Comparison of ENCODE assay signal across 14 mouse cellular contexts in genomic region chr4:102557508-102558220, GRCm38 (mm10).
DNase-seq lines count a peak whose midpoint lies in the region; ATAC-seq and TF ChIP-seq lines count a peak whose summit lies in the region.
"Had no signal": no experiment of that assay in that cellular context is flagged by ENCODE, and none has a peak within 500 bp of the region (broad histone marks: within the 10 kb centered on the region; RNA-seq: fewer than 3 reads in every experiment).

No protein-coding gene starts in this region.

- no peak overlapping the region for H3K27ac ChIP-seq in heart, embryonic 12.5 days (ENCODE audit: poor library complexity, severe bottlenecking)
- H3K27ac ChIP-seq in heart, embryonic 11.5 days (ENCODE audit: low read depth, low read length): 0 out of 2 replicates have a peak overlapping the region, but pooled peaks have one; percentile 36
- no peak overlapping the region for H3K27ac ChIP-seq in forebrain, postnatal 0 days (ENCODE audit: low read depth, low read length)
- H3K27ac ChIP-seq: liver, embryonic 15.5 days had no signal

- TF ChIP-seq CTCF in forebrain, postnatal 0 days (IDR thresholded peaks at IDR 0.05; ENCODE audit: low read depth): no peak

- ATAC-seq in heart, embryonic 12.5 days (ENCODE audit: insufficient number of reproducible peaks, low FRiP score): no peak
- ATAC-seq in CD4-positive, CD25-positive, alpha-beta regulatory T cell, adult 4 months: peak; percentile 53
- ATAC-seq in heart, embryonic 11.5 days (replicated peaks; ENCODE audit: insufficient number of reproducible peaks, low FRiP score, low TSS enrichment): no peak
- ATAC-seq in megakaryocyte progenitor cell, adult 5-6 weeks (replicated peaks; ENCODE audit: poor library complexity): peak; percentile 81
- no peak for ATAC-seq in forebrain, postnatal 0 days
- ATAC-seq: Patski had no signal

- no peaks in the 10 kb centered on the region for H3K27me3 ChIP-seq in heart, embryonic 12.5 days (replicated peaks)
- no peaks in the 10 kb centered on the region for H3K27me3 ChIP-seq in heart, embryonic 11.5 days (ENCODE audit: control insufficient read depth, insufficient read depth, low read length)
- no peaks in the 10 kb centered on the region for H3K27me3 ChIP-seq in forebrain, postnatal 0 days (ENCODE audit: insufficient read depth, low read length)
- H3K27me3 ChIP-seq: liver, embryonic 15.5 days; Patski had no signal

- H3K9ac ChIP-seq in heart, embryonic 12.5 days: no peak overlapping the region
- H3K9ac ChIP-seq in heart, embryonic 11.5 days (ENCODE audit: low read depth, low read length): no peak overlapping the region
- no peak overlapping the region for H3K9ac ChIP-seq in forebrain, postnatal 0 days
- H3K9ac ChIP-seq: liver, embryonic 15.5 days had no signal

- no peaks in the 10 kb centered on the region for H3K36me3 ChIP-seq in heart, embryonic 12.5 days
- H3K36me3 ChIP-seq in heart, embryonic 11.5 days (ENCODE audit: control insufficient read depth, insufficient read depth, low read length): no peaks in the 10 kb centered on the region
- no peaks in the 10 kb centered on the region for H3K36me3 ChIP-seq in forebrain, postnatal 0 days (ENCODE audit: insufficient read depth)
- H3K36me3 ChIP-seq: liver, embryonic 15.5 days had no signal

- H3K4me2 ChIP-seq in heart, embryonic 12.5 days: no peak overlapping the region
- no peak overlapping the region for H3K4me2 ChIP-seq in heart, embryonic 11.5 days
- H3K4me2 ChIP-seq in forebrain, postnatal 0 days (ENCODE audit: low read depth): no peak overlapping the region
- H3K4me2 ChIP-seq: liver, embryonic 15.5 days had no signal

- 49% methylated on average over 9 of the region's 9 CpGs for WGBS in heart, embryonic 12.5 days
- 53% methylated on average over 9 of the region's 9 CpGs for WGBS in heart, embryonic 11.5 days (ENCODE audit: insufficient replicate concordance)
- WGBS in forebrain, postnatal 0 days: 63% methylated on average over 9 of the region's 9 CpGs

- peaks cover 22% of the 10 kb centered on the region for H3K4me1 ChIP-seq in heart, embryonic 12.5 days (replicated peaks)
- H3K4me1 ChIP-seq in heart, embryonic 11.5 days (ENCODE audit: control insufficient read depth, insufficient read depth, low read length): no peaks in the 10 kb centered on the region
- no peaks in the 10 kb centered on the region for H3K4me1 ChIP-seq in forebrain, postnatal 0 days (ENCODE audit: insufficient read depth)

- no peak overlapping the region for H3K4me3 ChIP-seq in heart, embryonic 12.5 days
- H3K4me3 ChIP-seq in heart, embryonic 11.5 days (ENCODE audit: low read depth, low read length): no peak overlapping the region
- H3K4me3 ChIP-seq in forebrain, postnatal 0 days (ENCODE audit: low read depth, low read length): no peak overlapping the region
- H3K4me3 ChIP-seq: liver, embryonic 15.5 days had no signal

- no peaks in the 10 kb centered on the region for H3K9me3 ChIP-seq in heart, embryonic 12.5 days (replicated peaks)
- no peaks in the 10 kb centered on the region for H3K9me3 ChIP-seq in heart, embryonic 11.5 days (replicated peaks; ENCODE audit: control insufficient read depth, low read length)
- H3K9me3 ChIP-seq in forebrain, postnatal 0 days (ENCODE audit: low read length): no peaks in the 10 kb centered on the region
- H3K9me3 ChIP-seq: liver, embryonic 15.5 days had no signal

- DNase-seq in heart, adult 18-20 months: peak; percentile 63 to 64
- DNase-seq in forebrain, postnatal 0 days: no peak
- no peak for DNase-seq in kidney, adult 18-20 months
- DNase-seq in layer of hippocampus, postnatal 10 days (ENCODE audit: low spot score in 2 of 2): no peak
- DNase-seq: cerebellum, postnatal 10 days; gastrocnemius, postnatal 14 days; kidney, adult 11 months; retina, postnatal 1 day had no signal

Comparison
In these comparisons a context has a peak if more than half of its experiments do, and no peak if none do; other contexts are left out.
1. DNase-seq: peak in heart, adult 18-20 months (2 of 2); none in forebrain, postnatal 0 days (single experiment), kidney, adult 18-20 months (single experiment) and layer of hippocampus, postnatal 10 days (0 of 2).
2. ATAC-seq: peak in CD4-positive, CD25-positive, alpha-beta regulatory T cell, adult 4 months (single experiment) and megakaryocyte progenitor cell, adult 5-6 weeks (single experiment); none in heart, embryonic 12.5 days (single experiment), heart, embryonic 11.5 days (single experiment) and forebrain, postnatal 0 days (single experiment).